Mouse (Mus musculus) intestine, embryonic 16.5 days (tissue): Measurements from ENCODE around the gene Slc24a4. TPM values are rescaled to one million over a fixed set of nuclear protein-coding genes. Genes with fewer than 3 reads are reported as not detected.
"Not testable (repeated sequence)": the region's sequence is repeated elsewhere in the genome, so short reads cannot be mapped to it uniquely, and the experiment has no call there.

Source experiments
- ATAC-seq: fragments of 200-750 bp; cut with Nextera tagmentation; 2 replicates; pipeline ENCODE4 v1.8.0; 2017; ENCODE audit warnings: moderate TSS enrichment, moderate library complexity
- H3K27ac ChIP-seq: fragments of 300-500 bp; sonication (generic); 2 replicates; pipeline ENCODE4 v1.5.1; 2014; ENCODE audit warnings: mild to moderate bottlenecking, low read length
- H3K27me3 ChIP-seq: fragments of 300-500 bp; sonication (generic); replicated peaks from 2 replicates; pipeline ENCODE4 v1.6.1; 2014; ENCODE audit warnings: low read length, control low read depth, mixed read lengths; ENCODE audit not compliant: control insufficient read depth, insufficient read depth
- H3K36me3 ChIP-seq: fragments of 300-500 bp; sonication (generic); 2 replicates; pipeline ENCODE4 v1.6.1; 2014; ENCODE audit warnings: low read length, control low read depth; ENCODE audit not compliant: control insufficient read depth, insufficient read depth
- H3K4me1 ChIP-seq: fragments of 300-500 bp; sonication (generic); 2 replicates; pipeline ENCODE4 v1.6.1; 2014; ENCODE audit warnings: low read length, control low read depth, mixed read lengths; ENCODE audit not compliant: control insufficient read depth, insufficient read depth
- H3K4me2 ChIP-seq: fragments of 300-500 bp; sonication (generic); 2 replicates; pipeline ENCODE4 v1.6.1; 2014; ENCODE audit warnings: low read depth, low read length, control low read depth
- H3K4me3 ChIP-seq: fragments of 300-500 bp; sonication (generic); 2 replicates; pipeline ENCODE4 v1.5.1; 2014; ENCODE audit warnings: mild to moderate bottlenecking, low read length
- H3K9ac ChIP-seq: fragments of 300-500 bp; sonication (generic); 2 replicates; pipeline ENCODE4 v1.6.1; 2014; ENCODE audit warnings: low read depth, low read length
- H3K9me3 ChIP-seq: fragments of 300-500 bp; sonication (generic); 2 replicates; pipeline ENCODE4 v1.6.1; 2016; ENCODE audit warnings: low read length, control low read depth; ENCODE audit not compliant: control insufficient read depth
- WGBS: fragments of 180-500 bp; shearing (Covaris S2); extraction: QIAGEN DNeasy Blood & Tissue Kit; methylation state at CpG from one replicate; pipeline ENCODE4 v1.1.7; 2014; 5-methylcytosine and 5-hydroxymethylcytosine counted together
- polyA plus RNA-seq: library from polyadenylated mRNA; unstranded; fragments of >200 nt; fragmentation: Nextera tagmentation; extraction: Ambion mirVana; gene quantifications from 2 replicates; pipeline ENCODE4 v1.2.1, GENCODE M21; 2015

Gene Slc24a4
- polyA plus RNA-seq, 1 experiment from 2014 or later, result 0.75 TPM

- H3K27me3 ChIP-seq, result no peaks in the 10 kb centered on the region
- H3K9ac ChIP-seq, result no peak overlapping the region
- H3K27ac ChIP-seq, result no peak overlapping the region
- H3K4me2 ChIP-seq, result no peak overlapping the region
- H3K4me1 ChIP-seq, result no peaks in the 10 kb centered on the region
- H3K4me3 ChIP-seq, result no peak overlapping the region
- ATAC-seq, result no peak
- H3K36me3 ChIP-seq, result no peaks in the 10 kb centered on the region
- 76% methylated on average over 6 of the region's 6 CpGs for WGBS
- H3K9me3 ChIP-seq, result no peaks in the 10 kb centered on the region
Observed at GRCm38 (mm10) chr12:102182621-102183020, 54.1 kb downstream of the Slc24a4 start.

DNA sequence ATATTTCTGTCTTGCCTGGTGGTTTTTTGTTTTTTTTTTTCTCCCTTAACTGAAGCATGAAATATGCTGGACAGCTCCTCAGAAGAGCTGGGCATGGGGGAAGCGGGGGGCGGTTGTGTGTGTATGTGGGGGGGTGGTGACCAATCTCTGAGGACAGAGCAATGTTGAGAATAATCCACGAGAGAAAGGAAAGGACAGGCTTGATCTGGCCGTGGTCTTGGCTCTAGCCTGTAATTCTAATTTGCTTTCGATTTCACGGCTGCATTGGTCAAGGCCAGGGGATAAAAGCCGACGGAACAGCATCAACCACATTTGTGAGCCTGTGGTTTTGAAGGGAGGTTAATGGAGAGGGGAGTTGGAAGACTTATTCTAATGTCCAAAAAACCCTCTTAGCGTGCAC is 54.7 kb downstream of the Slc24a4 start:
- Histone ChIP-seq H3K4me3 (no peak overlapping the region), H3K27me3 (no peaks in the 10 kb centered on the region), H3K4me2 (no peak overlapping the region), H3K27ac (no peak overlapping the region), H3K9ac (no peak overlapping the region), H3K4me1 (no peaks in the 10 kb centered on the region), H3K36me3 (no peaks in the 10 kb centered on the region), H3K9me3 (peaks cover 3% of the 10 kb centered on the region)
- no peak for ATAC-seq
- WGBS, result 72% methylated on average over 9 of the region's 9 CpGs

- H3K36me3 ChIP-seq, result no peaks in the 10 kb centered on the region
- H3K4me2 ChIP-seq, result no peak overlapping the region
- no peak overlapping the region for H3K27ac ChIP-seq
- H3K4me1 ChIP-seq, result no peaks in the 10 kb centered on the region
- 83% methylated on average over 11 of the region's 11 CpGs for WGBS
- H3K27me3 ChIP-seq, result no peaks in the 10 kb centered on the region
- H3K4me3 ChIP-seq, result no peak overlapping the region
- no peak overlapping the region for H3K9ac ChIP-seq
- peaks cover 7% of the 10 kb centered on the region for H3K9me3 ChIP-seq
- no peak for ATAC-seq
Observed at GRCm38 (mm10) chr12:102190820-102191219, 62.3 kb downstream of the Slc24a4 start.

DNA sequence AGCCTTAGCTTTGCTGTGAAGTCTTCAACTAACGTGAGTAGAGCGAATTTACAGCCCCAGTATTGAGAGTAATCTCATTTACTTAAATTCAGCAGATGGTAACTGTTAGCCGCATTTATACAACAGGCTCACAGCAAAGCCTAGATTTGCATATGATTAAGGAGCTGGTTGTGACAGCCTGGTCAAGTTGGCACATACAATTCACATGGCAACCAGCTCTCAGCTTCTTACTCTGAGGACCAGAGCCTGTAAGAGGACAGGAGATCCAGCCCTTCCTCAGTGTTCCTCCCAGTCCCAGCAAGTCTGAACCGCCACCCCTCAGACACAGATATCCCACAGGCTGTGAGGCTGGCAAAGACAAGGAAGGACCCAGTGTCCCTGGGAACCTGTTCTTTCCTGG is 73.0 kb downstream of the Slc24a4 start:
- Histone ChIP-seq H3K27ac (no peak overlapping the region), H3K9me3 (no peaks in the 10 kb centered on the region), H3K27me3 (no peaks in the 10 kb centered on the region), H3K36me3 (no peaks in the 10 kb centered on the region), H3K4me1 (no peaks in the 10 kb centered on the region), H3K9ac (no peak overlapping the region), H3K4me3 (no peak overlapping the region), H3K4me2 (no peak overlapping the region)
- WGBS, result 65% methylated on average over 4 of the region's 4 CpGs
- ATAC-seq, result no peak

- no peak overlapping the region for H3K4me2 ChIP-seq
- H3K9me3 ChIP-seq, result no peaks in the 10 kb centered on the region
- H3K9ac ChIP-seq, result no peak overlapping the region
- H3K4me1 ChIP-seq, result no peaks in the 10 kb centered on the region
- ATAC-seq, result no peak
- 44% methylated on average over 9 of the region's 9 CpGs for WGBS
- H3K36me3 ChIP-seq, result no peaks in the 10 kb centered on the region
- no peak overlapping the region for H3K27ac ChIP-seq
- no peak overlapping the region for H3K4me3 ChIP-seq
- no peaks in the 10 kb centered on the region for H3K27me3 ChIP-seq
Observed at GRCm38 (mm10) chr12:102202901-102203300, 74.4 kb downstream of the Slc24a4 start.

- H3K36me3 ChIP-seq, result no peaks in the 10 kb centered on the region
- 68% methylated on average over 1 of the region's 1 CpGs for WGBS
- no peak overlapping the region for H3K4me2 ChIP-seq
- no peak for ATAC-seq
- H3K27ac ChIP-seq, result no peak overlapping the region
- no peak overlapping the region for H3K4me3 ChIP-seq
- no peaks in the 10 kb centered on the region for H3K9me3 ChIP-seq
- H3K27me3 ChIP-seq, result no peaks in the 10 kb centered on the region
- H3K4me1 ChIP-seq, result no peaks in the 10 kb centered on the region
- no peak overlapping the region for H3K9ac ChIP-seq
Observed at GRCm38 (mm10) chr12:102206471-102206870, 77.9 kb downstream of the Slc24a4 start.

GRCm38 (mm10) chr12:102207245-102207644 is 78.7 kb downstream of the Slc24a4 start:
- no peaks in the 10 kb centered on the region for H3K4me1 ChIP-seq
- H3K4me2 ChIP-seq, result no peak overlapping the region
- no peak overlapping the region for H3K9ac ChIP-seq
- 89% methylated on average over 7 of the region's 7 CpGs for WGBS
- H3K27ac ChIP-seq, result no peak overlapping the region
- H3K36me3 ChIP-seq, result no peaks in the 10 kb centered on the region
- no peak overlapping the region for H3K4me3 ChIP-seq
- no peak for ATAC-seq
- H3K9me3 ChIP-seq, result no peaks in the 10 kb centered on the region
- H3K27me3 ChIP-seq, result no peaks in the 10 kb centered on the region

DNA sequence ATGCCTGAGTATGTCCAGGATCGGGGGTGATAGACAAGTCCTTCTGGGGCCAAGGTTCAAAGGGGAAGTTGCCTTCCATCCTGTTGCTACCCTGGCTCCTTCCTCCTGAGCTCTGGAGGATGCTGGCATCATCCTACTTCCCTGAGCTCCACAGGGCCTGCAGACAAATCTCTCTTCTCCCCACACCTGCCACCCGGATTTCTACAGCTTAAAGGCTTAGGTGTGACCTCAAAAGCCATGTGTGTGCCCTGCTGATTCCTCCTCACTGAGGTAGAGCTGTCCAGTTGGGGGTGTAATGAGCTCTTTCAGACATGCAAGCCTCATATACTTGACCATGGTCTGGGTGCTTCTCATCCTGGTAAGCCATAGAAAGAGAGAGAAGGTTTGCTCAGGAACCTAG is 82.3 kb downstream of the Slc24a4 start:
- no peak overlapping the region for H3K4me3 ChIP-seq

DNA sequence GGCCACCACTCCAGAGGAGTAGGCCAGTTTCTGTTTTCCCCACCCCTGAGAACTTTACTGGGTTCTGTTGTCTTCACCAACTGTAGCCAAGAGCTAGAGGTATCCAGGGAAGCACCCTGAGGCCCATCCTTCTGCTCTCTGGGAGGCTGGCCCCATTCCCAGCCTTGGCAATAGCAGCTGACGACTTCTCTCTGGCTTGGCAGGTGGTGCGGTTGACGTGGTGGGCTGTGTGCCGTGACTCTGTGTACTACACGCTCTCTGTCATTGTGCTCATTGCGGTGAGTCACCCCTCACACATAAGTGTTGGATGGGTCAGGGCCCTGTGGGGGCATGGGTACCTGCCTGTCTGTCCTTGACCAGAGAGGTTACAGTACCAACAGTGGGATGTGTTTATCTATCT is 94.9 kb downstream of the Slc24a4 start:
- H3K27me3 ChIP-seq, result no peaks in the 10 kb centered on the region
- H3K9me3 ChIP-seq, result no peaks in the 10 kb centered on the region
- no peak overlapping the region for H3K27ac ChIP-seq
- 95% methylated on average over 6 of the region's 6 CpGs for WGBS
- H3K36me3 ChIP-seq, result no peaks in the 10 kb centered on the region
- ATAC-seq, result no peak
- H3K4me3 ChIP-seq, result no peak overlapping the region
- H3K4me1 ChIP-seq, result no peaks in the 10 kb centered on the region
- H3K9ac ChIP-seq, result no peak overlapping the region
- no peak overlapping the region for H3K4me2 ChIP-seq

More for the DNA sequence above, 82.3 kb downstream of the Slc24a4 start:
- WGBS, result 69% methylated on average over 2 of the region's 2 CpGs
- Histone ChIP-seq H3K4me2 (no peak overlapping the region), H3K36me3 (no peaks in the 10 kb centered on the region), H3K27me3 (no peaks in the 10 kb centered on the region), H3K9me3 (no peaks in the 10 kb centered on the region), H3K4me1 (no peaks in the 10 kb centered on the region), H3K27ac (no peak overlapping the region), H3K9ac (no peak overlapping the region)
- ATAC-seq, result no peak

DNA sequence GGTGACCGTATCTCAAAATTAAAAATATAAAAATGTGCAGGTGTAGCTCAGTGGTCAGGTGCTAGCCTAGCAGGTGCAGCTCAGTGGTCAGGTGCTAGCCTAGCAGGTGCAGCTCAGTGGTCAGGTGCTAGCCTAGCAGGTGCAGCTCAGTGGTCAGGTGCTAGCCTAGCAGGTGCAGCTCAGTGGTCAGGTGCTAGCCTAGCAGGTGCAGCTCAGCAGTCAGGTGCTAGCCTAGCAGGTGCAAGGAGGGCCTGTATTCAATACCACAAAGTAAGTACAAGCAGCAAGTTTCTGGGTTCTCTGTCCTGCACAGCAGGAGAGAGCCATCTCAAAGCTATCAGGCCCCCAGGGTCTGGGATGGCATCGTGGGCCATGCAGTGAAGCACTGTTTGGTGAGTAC is 95.6 kb downstream of the Slc24a4 start:
- H3K36me3 ChIP-seq, H3K4me2 ChIP-seq, H3K27ac ChIP-seq, H3K4me1 ChIP-seq, ATAC-seq, H3K9me3 ChIP-seq, H3K9ac ChIP-seq, H3K4me3 ChIP-seq, H3K27me3 ChIP-seq: not testable (repeated sequence)
- WGBS, result 85% methylated on average over 2 of the region's 2 CpGs
